Mouse (Mus musculus) olfactory bulb, adult 2 months (tissue): ENCODE results near the gene Por. TPM values are rescaled to one million over a fixed set of nuclear protein-coding genes. Genes with fewer than 3 reads are reported as not detected.

Source experiments
- H3K27ac ChIP-seq: fragments of 200-500 bp; 2 replicates; pipeline ENCODE4 v1.5.1; 2012; ENCODE audit warnings: low read depth, low read length; ENCODE audit not compliant: insufficient read depth
- H3K4me1 ChIP-seq: fragments of 200-500 bp; 2 replicates; pipeline ENCODE4 v1.6.1; 2012; ENCODE audit warnings: low read length; ENCODE audit not compliant: control insufficient read depth, insufficient read depth
- H3K4me3 ChIP-seq: fragments of 200-500 bp; 2 replicates; pipeline ENCODE4 v1.5.1; 2012; ENCODE audit warnings: mild to moderate bottlenecking, low read depth, low read length, moderate library complexity; ENCODE audit not compliant: insufficient read depth
- CTCF ChIP-seq: fragments of 200-500 bp; IDR thresholded peaks from 2 replicates; pipeline ENCODE4 v1.5.1; 2012; ENCODE audit warnings: low read depth, mild to moderate bottlenecking, low read length, moderate library complexity; ENCODE audit not compliant: insufficient read depth
- POLR2A ChIP-seq: fragments of 200-500 bp; IDR thresholded peaks from 2 replicates; pipeline ENCODE4 v1.6.1; 2012; ENCODE audit warnings: mild to moderate bottlenecking, low read depth, low read length, moderate library complexity; ENCODE audit not compliant: insufficient read depth
- WGBS: fragments of 180-500 bp; shearing (Covaris S2); methylation state at CpG from one replicate; pipeline ENCODE4 v1.1.7; 2018; 5-methylcytosine and 5-hydroxymethylcytosine counted together
- polyA plus RNA-seq: library from polyadenylated mRNA; stranded (reverse); fragments of >200 nt; gene quantifications from 2 replicates; pipeline ENCODE4 v1.2.4, GENCODE M21; 2012; ENCODE audit warnings: low replicate concordance; ENCODE audit not compliant: missing spikeins, insufficient read depth, insufficient read length

The Por gene
- polyA plus RNA-seq, 1 experiment = not detected

DNA sequence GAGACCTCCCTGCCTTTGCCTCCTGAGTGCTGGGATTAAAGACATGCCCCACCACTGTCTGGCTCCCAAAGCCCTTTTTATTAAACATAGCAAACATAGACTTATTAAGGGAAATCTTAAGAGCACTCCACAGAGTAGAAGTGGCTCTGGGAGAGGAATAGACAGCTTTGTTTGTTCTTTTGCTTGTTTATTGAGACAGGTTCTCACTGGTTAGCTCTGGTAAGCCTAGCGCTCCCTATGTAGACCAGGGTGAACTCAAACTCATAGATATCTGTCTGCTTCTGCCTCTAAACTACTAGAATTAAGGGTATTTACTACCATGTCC lies 20.6 kb upstream of the Por start:
- Histone ChIP-seq H3K4me1 (peaks cover 2% of the 10 kb centered on the region; the same call in 1 of the 2 replicates), H3K27ac (no peak overlapping the region), H3K4me3 (no peak overlapping the region)
- no peak for TF ChIP-seq CTCF
- TF ChIP-seq POLR2A = no peak
- WGBS = 93% methylated on average over 1 of the region's 1 CpGs

- 89% methylated on average over 3 of the region's 3 CpGs for WGBS
- H3K4me1 ChIP-seq = peaks cover 2% of the 10 kb centered on the region; the same call in 1 of the 2 replicates
- no peak overlapping the region for H3K4me3 ChIP-seq
- H3K27ac ChIP-seq = no peak overlapping the region
- no peak for TF ChIP-seq CTCF
- no peak for TF ChIP-seq POLR2A
These were observed 18.3 kb upstream of the Por start for GRCm38 (mm10) chr5:135651536-135651935.

GRCm38 (mm10) chr5:135653209-135653608 lies 16.6 kb upstream of the Por start:
- no peak for TF ChIP-seq CTCF
- TF ChIP-seq POLR2A = no peak
- WGBS = 62% methylated on average over 2 of the region's 2 CpGs

GRCm38 (mm10) chr5:135656046-135656445 lies 13.8 kb upstream of the Por start:
- 83% methylated on average over 5 of the region's 5 CpGs for WGBS
- Histone ChIP-seq H3K27ac (no peak overlapping the region), H3K4me3 (no peak overlapping the region), H3K4me1 (no peaks in the 10 kb centered on the region)
- no peak for TF ChIP-seq POLR2A
- TF ChIP-seq CTCF = no peak

More at GRCm38 (mm10) chr5:135653209-135653608, 16.6 kb upstream of the Por start:
- Histone ChIP-seq H3K27ac (no peak overlapping the region), H3K4me1 (peaks cover 2% of the 10 kb centered on the region; the same call in 1 of the 2 replicates), H3K4me3 (no peak overlapping the region)

GRCm38 (mm10) chr5:135657128-135657527 lies 12.7 kb upstream of the Por start:
- Histone ChIP-seq H3K4me3 (no peak overlapping the region), H3K27ac (no peak overlapping the region), H3K4me1 (no peaks in the 10 kb centered on the region)
- WGBS = 81% methylated on average over 5 of the region's 5 CpGs
- TF ChIP-seq POLR2A = no peak
- no peak for TF ChIP-seq CTCF

DNA sequence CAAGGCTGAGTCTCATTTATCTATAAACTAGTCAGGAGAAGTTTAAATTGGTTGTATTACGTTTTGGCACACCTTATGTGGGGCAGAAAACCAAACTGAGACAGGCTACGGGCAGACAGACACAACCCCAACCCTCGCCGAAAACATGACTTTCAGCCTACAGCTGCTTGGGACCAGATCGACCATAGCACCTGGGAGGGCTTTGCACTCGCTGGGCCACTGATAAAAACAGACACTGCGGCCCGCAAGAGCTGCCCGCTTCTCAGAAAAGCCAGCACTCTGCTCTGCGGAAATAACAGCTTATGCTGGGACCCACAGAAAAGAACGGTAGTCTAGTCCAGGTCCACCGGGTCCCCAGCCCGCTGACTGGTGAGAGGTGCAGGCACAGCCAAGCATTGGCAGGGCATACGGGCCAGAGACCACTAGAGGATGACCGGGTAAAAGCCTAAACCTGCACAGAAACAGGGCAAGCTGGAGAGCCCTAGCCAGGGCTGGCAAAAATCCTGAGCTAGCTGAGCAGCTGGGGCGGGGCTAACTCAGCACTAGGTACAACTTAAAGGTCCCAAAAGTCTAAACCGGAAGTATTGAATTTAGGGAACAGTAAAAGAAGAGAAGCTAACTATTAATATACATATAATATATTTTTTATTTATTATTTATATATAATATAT lies 12.0 kb upstream of the Por start:
- Histone ChIP-seq H3K4me1 (no peaks in the 10 kb centered on the region), H3K4me3 (no peak overlapping the region), H3K27ac (no peak overlapping the region)
- TF ChIP-seq CTCF = no peak
- 60% methylated on average over 17 of the region's 17 CpGs for WGBS

DNA sequence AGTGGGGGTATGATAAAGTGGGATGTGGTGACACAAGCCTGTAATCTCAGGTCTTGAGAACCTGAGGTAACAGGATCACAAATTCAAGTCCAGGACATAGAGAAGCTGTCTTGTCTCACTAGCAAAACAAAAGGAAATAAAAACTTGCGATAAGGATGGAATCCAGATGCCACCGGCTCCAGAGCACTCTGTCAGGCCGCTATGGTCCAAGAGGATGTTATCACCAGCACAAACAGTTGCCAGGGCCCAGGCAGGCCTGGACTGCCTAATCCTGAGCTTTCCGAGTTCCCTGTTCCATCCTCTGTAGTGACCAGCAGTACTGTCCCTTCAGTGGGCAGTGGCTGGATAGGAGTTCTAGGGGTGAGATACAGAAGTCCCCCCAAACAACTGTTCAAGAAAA lies 9.9 kb upstream of the Por start:
- TF ChIP-seq CTCF = no peak
- no peak for TF ChIP-seq POLR2A
- no peak overlapping the region for H3K4me3 ChIP-seq
- WGBS = 93% methylated on average over 4 of the region's 4 CpGs
- no peaks in the 10 kb centered on the region for H3K4me1 ChIP-seq
- H3K27ac ChIP-seq = no peak overlapping the region

DNA sequence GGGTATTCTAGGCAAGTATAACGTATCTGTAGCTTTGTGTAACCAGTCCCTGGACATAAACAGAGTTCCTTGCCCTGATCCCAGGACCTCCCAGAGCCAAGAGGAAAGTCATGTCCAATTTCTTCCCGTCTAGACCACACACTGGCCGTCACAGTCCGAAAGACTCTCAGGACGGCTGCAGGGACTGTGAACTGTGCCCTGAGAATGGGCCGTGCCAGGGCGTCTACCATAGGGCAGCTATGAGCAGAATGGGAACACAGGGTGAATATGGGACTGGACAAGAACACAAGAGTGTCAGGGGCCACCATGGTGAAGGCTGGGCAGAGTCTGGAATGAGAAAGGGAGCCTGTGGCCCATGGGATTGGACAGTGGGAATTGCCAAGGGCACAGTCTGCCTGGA lies 9.3 kb upstream of the Por start:
- H3K4me3 ChIP-seq = no peak overlapping the region
- H3K27ac ChIP-seq = no peak overlapping the region
- WGBS = 83% methylated on average over 7 of the region's 7 CpGs
- H3K4me1 ChIP-seq = no peaks in the 10 kb centered on the region
- TF ChIP-seq CTCF (no peak), POLR2A (no peak)

GRCm38 (mm10) chr5:135666890-135667289 lies 2.9 kb upstream of the Por start:
- H3K27ac ChIP-seq = no peak overlapping the region
- WGBS = 72% methylated on average over 5 of the region's 5 CpGs
- H3K4me1 ChIP-seq = no peaks in the 10 kb centered on the region
- no peak overlapping the region for H3K4me3 ChIP-seq
- TF ChIP-seq POLR2A (no peak), CTCF (no peak)

DNA sequence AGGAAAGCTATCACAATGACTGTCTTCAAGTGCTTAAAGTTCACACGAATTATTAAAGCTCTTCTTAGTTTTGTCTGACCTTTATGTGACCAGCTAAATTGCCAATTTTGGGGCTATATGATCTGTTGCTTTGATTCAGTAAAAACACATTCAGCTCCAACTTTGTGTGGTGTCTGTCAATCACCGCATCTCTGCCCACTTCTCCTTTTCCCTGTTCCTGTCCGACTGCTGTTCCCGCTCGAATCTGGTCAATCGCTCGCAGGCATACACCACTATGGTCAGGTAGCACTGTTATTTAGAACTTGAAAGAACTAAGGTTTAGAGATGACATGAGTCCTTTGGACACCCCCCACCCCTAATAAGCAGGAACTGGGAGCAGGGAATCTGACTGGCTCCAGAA lies 1.8 kb upstream of the Por start:
- 77% methylated on average over 7 of the region's 7 CpGs for WGBS
- H3K4me3 ChIP-seq = no peak overlapping the region
- H3K27ac ChIP-seq = no peak overlapping the region
- no peak for TF ChIP-seq POLR2A
- TF ChIP-seq CTCF = no peak
- no peaks in the 10 kb centered on the region for H3K4me1 ChIP-seq
